In the genomic region with DNA sequence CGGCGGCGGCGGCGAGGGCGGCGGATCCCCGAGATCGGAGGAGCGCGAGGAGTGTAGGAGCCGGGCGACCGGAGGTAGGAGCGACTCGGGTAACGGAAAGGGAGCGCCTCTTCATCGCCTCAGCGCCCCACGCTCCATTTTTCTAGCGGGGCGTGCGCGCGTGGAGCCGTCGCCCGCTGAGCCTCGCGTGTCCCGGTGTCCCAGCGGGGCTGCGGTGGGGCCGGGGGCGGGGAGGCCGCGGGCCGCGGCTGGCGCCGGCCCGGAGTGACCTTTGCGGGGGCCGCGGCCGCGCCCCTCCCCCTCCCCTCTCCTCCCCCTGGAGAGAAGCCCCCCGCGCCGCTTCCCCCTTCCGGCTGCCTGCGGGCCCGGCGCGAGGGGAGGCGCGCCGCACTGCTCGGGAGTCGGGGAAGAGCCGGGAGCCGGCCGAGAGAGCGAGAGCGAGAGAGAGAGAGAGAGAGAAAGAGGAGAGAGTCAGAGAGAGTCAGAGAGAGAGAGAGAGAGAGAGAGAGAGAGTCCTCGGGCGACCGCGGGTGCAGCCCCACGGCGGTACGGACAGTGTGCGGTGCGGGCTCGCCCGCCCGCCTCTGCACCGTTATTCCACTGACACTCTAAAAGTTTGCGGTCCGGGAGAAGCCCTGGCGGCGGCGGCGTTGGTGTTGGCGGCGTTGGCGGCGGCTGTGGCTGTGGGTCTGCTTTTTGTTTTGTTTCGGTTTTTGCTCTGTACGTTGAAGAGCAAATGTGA, we compare ENCODE assay signal across 8 mouse cellular contexts. TPM values are rescaled to one million over a fixed set of nuclear protein-coding genes. Genes with fewer than 3 reads are reported as not detected.
DNase-seq lines count a peak whose midpoint lies in the region; ATAC-seq and TF ChIP-seq lines count a peak whose summit lies in the region.

No protein-coding gene starts in this region.

- peak overlapping the region; percentile 89 for H3K4me3 ChIP-seq in forebrain, embryonic 14.5 days (ENCODE audit: low read depth, low read length)
- H3K4me3 ChIP-seq in kidney, embryonic 15.5 days (replicated peaks) = peak overlapping the region; percentile 95
- peak overlapping the region; percentile 52 for H3K4me3 ChIP-seq in macrophage (ENCODE audit: inconsistent target)
- H3K4me3 ChIP-seq in small intestine, adult 2 months (ENCODE audit: low read depth, low read length) = peak overlapping the region; percentile 100

- no peaks in the 10 kb centered on the region for H3K36me3 ChIP-seq in forebrain, embryonic 14.5 days (ENCODE audit: control insufficient read depth, insufficient read depth, low read length)
- no peaks in the 10 kb centered on the region for H3K36me3 ChIP-seq in kidney, embryonic 15.5 days
- no peaks in the 10 kb centered on the region for H3K36me3 ChIP-seq in macrophage (ENCODE audit: inconsistent target)
- H3K36me3 ChIP-seq in small intestine, adult 2 months (ENCODE audit: control insufficient read depth, insufficient read depth, low read length) = no peaks in the 10 kb centered on the region

- peak; percentile 8 for DNase-seq in ovary, adult 18-20 months (ENCODE audit: low spot score)
- no peak for DNase-seq in ovary, postnatal 14 days (ENCODE audit: low spot score)
- peak; percentile 38 to 50 for DNase-seq in adrenal gland, postnatal 36 days
- peak; percentile 56 for DNase-seq in forebrain, embryonic 14.5 days (ENCODE audit: low spot score)
- no peak for DNase-seq in cerebellum, adult 8-10 months

- peak overlapping the region; percentile 93 for H3K9ac ChIP-seq in forebrain, embryonic 14.5 days (ENCODE audit: low read length)
- H3K9ac ChIP-seq in kidney, embryonic 15.5 days = peak overlapping the region; percentile 97

- no peaks in the 10 kb centered on the region for H3K9me3 ChIP-seq in forebrain, embryonic 14.5 days (replicated peaks; ENCODE audit: control insufficient read depth, low read length)
- no peaks in the 10 kb centered on the region for H3K9me3 ChIP-seq in kidney, embryonic 15.5 days (replicated peaks)

- TF ChIP-seq POLR2A in small intestine, adult 2 months (IDR thresholded peaks at IDR 0.05; ENCODE audit: low read depth, low read length) = no peak

- H3K4me2 ChIP-seq in forebrain, embryonic 14.5 days (ENCODE audit: low read length) = peak overlapping the region; percentile 58
- peak overlapping the region; percentile 68 for H3K4me2 ChIP-seq in kidney, embryonic 15.5 days

- no peaks in the 10 kb centered on the region for H3K27me3 ChIP-seq in forebrain, embryonic 14.5 days (replicated peaks; ENCODE audit: control insufficient read depth, insufficient read depth, low read length)
- H3K27me3 ChIP-seq in kidney, embryonic 15.5 days = no peaks in the 10 kb centered on the region
- no peaks in the 10 kb centered on the region for H3K27me3 ChIP-seq in small intestine, adult 2 months (ENCODE audit: control insufficient read depth, insufficient read depth, low read length)

- peaks cover 6% of the 10 kb centered on the region for H3K4me1 ChIP-seq in forebrain, embryonic 14.5 days (ENCODE audit: control insufficient read depth, insufficient read depth, low read length)
- peaks cover 15% of the 10 kb centered on the region for H3K4me1 ChIP-seq in kidney, embryonic 15.5 days
- no peaks in the 10 kb centered on the region for H3K4me1 ChIP-seq in small intestine, adult 2 months (ENCODE audit: control insufficient read depth, insufficient read depth, insufficient read length, low read length)

- peak overlapping the region; percentile 96 for H3K27ac ChIP-seq in forebrain, embryonic 14.5 days (ENCODE audit: low read depth, low read length)
- H3K27ac ChIP-seq in kidney, embryonic 15.5 days = peak overlapping the region; percentile 94
- H3K27ac ChIP-seq in macrophage = no peak overlapping the region
- H3K27ac ChIP-seq in small intestine, adult 2 months (ENCODE audit: insufficient read depth, low read depth, low read length) = 0 out of 2 replicates have a peak overlapping the region, but pooled peaks have one; percentile 38

- no peak for TF ChIP-seq CTCF in small intestine, adult 2 months (IDR thresholded peaks at IDR 0.05; ENCODE audit: extremely low read depth, insufficient read length, insufficient replicate concordance, low read depth, low read length)

- ATAC-seq in forebrain, embryonic 14.5 days = peak; percentile 66
- ATAC-seq in kidney, embryonic 15.5 days (replicated peaks; ENCODE audit: low FRiP score) = peak; percentile 73

- H3K79me2 ChIP-seq in macrophage (ENCODE audit: inconsistent target) = peaks cover 48% of the 10 kb centered on the region

- WGBS in forebrain, embryonic 14.5 days = under 1% methylated on average over 38 of the region's 91 CpGs
- under 1% methylated on average over 68 of the region's 91 CpGs for WGBS in kidney, embryonic 15.5 days
- under 1% methylated on average over 59 of the region's 91 CpGs for whole genome bisulfite sequencing in macrophage (ENCODE audit: missing documents)
- under 1% methylated on average over 81 of the region's 91 CpGs for WGBS in small intestine, adult 2 months

RNA-seq across cellular contexts. Expression of a gene that starts 0.5 kb away (rescaled TPM):
- total RNA-seq in adrenal gland, postnatal 36 days (2021) = 10 to 100 TPM; 24.9 to 25.4 TPM
- 31.8 and 38.0 TPM in 2 replicates for polyA plus RNA-seq in forebrain, embryonic 14.5 days (2014; fragmentation: Nextera tagmentation; extraction: Ambion mirVana)
- 32.8 and 33.8 TPM in 2 replicates for polyA plus RNA-seq in kidney, embryonic 15.5 days (2015; fragmentation: Nextera tagmentation; extraction: Ambion mirVana)
- total RNA-seq in macrophage (2018; cell fraction: chromatin; rRNA removed) = 10 to 100 TPM in 24 of 26 experiments, 1 to 10 TPM in 2; 8.1 to 48.6 (median 38.0) TPM
- 10 to 100 TPM in 3 of 26 experiments, 1 to 10 TPM in 23; 5.3 to 11.2 (median 8.5) TPM for total RNA-seq in macrophage (2018; cell fraction: cytosol; rRNA removed)
- total RNA-seq in macrophage (2018; cell fraction: nucleus; rRNA removed) = 10 to 100 TPM in 24 of 26 experiments, 1 to 10 TPM in 2; 7.1 to 46.6 (median 23.3) TPM
- polyA plus RNA-seq in macrophage (2018) = 7.0 to 11.5 TPM (median 8.4 TPM) in 3 replicates
- polyA plus RNA-seq in small intestine, adult 2 months (2012; rRNA removed) = 0.34 and 1.0 TPM in 2 replicates

RNA-seq across cellular contexts. Expression of a gene that starts 8.1 kb away (rescaled TPM):
- 10 to 100 TPM; 79.0 to 87.5 TPM for total RNA-seq in adrenal gland, postnatal 36 days (2021)
- polyA plus RNA-seq in forebrain, embryonic 14.5 days (2014; fragmentation: Nextera tagmentation; extraction: Ambion mirVana) = 30.2 and 34.9 TPM in 2 replicates
- polyA plus RNA-seq in kidney, embryonic 15.5 days (2015; fragmentation: Nextera tagmentation; extraction: Ambion mirVana) = 40.2 and 41.6 TPM in 2 replicates
- 100 to 1,000 TPM in 20 of 26 experiments, 10 to 100 TPM in 6; 82.8 to 211 (median 141) TPM for total RNA-seq in macrophage (2018; cell fraction: chromatin; rRNA removed)
- total RNA-seq in macrophage (2018; cell fraction: cytosol; rRNA removed) = 10 to 100 TPM; 22.8 to 47.0 (median 35.2) TPM
- 100 to 1,000 TPM in 13 of 26 experiments, 10 to 100 TPM in 13; 60.5 to 164 (median 96.1) TPM for total RNA-seq in macrophage (2018; cell fraction: nucleus; rRNA removed)
- polyA plus RNA-seq in macrophage (2018) = 24.6 to 27.4 TPM (median 25.9 TPM) in 3 replicates
- polyA plus RNA-seq in small intestine, adult 2 months (2012; rRNA removed) = 1.4 and 1.7 TPM in 2 replicates

Comparison
In these comparisons a context has a peak if more than half of its experiments do, and no peak if none do; other contexts are left out.
1. DNase-seq: peak in ovary, adult 18-20 months (single experiment), adrenal gland, postnatal 36 days (2 of 2) and forebrain, embryonic 14.5 days (single experiment); none in ovary, postnatal 14 days (single experiment) and cerebellum, adult 8-10 months (single experiment).
2. Peak in every context shown above with its lines, with median percentiles within 50 percentile points of each other: H3K4me3 ChIP-seq.